Mouse (Mus musculus) liver (tissue): Measurements from ENCODE around the gene Olfr358.

Experiments used
- DNase-seq: peaks from one replicate; pipeline ENCODE4 v3.0.0-alpha.2; 2020; ENCODE audit warnings: mixed read lengths

Olfr358 gene

DNA sequence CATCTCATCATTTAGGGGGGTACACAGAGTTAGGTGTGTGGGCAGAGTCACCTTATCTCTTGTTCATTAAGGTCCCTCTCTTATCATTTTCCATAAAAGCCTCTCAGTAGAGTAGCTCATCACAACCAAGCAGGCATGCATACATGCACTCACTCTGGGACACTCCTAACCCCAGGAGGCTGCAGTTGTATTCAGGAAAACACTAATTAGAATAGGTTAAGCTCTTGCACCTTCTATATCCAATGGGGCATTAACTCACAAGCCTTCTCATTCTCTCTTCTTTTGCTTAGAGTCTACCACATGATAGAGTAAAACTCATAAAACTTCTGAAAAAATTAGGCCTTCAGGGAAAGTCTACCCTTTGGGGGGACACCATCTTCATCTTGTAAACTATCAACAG is at the start of gene Olfr358:
Olfr358 (minus strand) TSS at position 101 of the 400 bp plus-strand sequence.
- DNase-seq = no peak

DNA sequence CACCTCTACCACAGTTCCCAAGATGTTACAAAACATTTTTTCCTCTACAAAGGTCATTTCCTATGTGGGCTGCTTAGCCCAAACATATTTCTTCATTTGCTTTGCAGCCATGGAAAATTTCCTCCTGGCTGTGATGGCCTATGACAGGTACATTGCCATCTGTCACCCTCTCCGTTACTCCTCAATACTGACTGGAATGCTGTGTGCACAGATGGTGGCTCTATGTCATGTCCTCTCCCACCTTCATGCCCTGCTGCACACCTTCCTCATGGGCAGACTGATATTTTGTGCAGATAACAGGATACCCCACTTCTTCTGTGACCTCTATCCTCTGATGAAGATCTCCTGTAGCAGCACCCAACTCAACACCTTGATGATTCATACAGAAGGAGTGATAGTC is 12.1 kb downstream of the Olfr358 start:
- DNase-seq = no peak

DNA sequence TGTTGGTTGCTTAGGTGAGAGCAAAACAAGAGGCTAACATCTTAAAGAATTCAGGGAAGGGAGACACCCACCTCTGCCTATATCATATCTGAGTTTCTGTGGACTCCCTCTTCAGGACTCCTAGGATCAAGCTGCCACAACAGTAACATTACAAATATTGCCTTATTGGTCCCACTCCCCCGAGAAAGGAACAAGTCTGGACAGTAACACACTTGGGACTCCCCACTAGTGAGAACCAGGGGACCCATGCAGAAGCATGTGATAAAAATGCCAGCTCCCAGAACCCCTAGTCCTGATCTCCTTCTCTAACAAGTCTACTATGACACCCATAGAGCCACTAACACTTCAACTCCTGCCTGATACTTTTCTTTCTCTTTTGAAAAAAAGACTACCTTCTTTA is 15.6 kb downstream of the Olfr358 start, which contains the start of gene Olfr357:
Olfr357 (plus strand) TSS at position 301 of the 400 bp plus-strand sequence.
- no peak for DNase-seq
